Mouse (Mus musculus) embryonic fibroblast, embryonic 13.5 days (primary cell): ENCODE results near the gene Fgf14.

Experiments used
- CTCF ChIP-seq: IDR thresholded peaks from 2 replicates; pipeline ENCODE4 v1.5.1; 2011; ENCODE audit warnings: mild to moderate bottlenecking, control low read depth, low read length, moderate library complexity, borderline replicate concordance; ENCODE audit not compliant: insufficient read depth
- POLR2A ChIP-seq: IDR thresholded peaks from 2 replicates; pipeline ENCODE4 v1.6.1; 2011; ENCODE audit warnings: low read depth, mild to moderate bottlenecking, control low read depth, low read length, moderate library complexity

GRCm38 (mm10) chr14:124287027-124287426, 389.9 kb downstream of the Fgf14 start:
- TF ChIP-seq POLR2A (no peak), CTCF (no peak)
